Mouse (Mus musculus): ENCODE results near the gene Tmsb15l.

Tmsb15l gene

GRCm38 (mm10) chrX:136925863-136926262, 50.8 kb downstream of the Tmsb15l start:
- no peak for TF ChIP-seq GATA4 (IDR thresholded peaks at IDR 0.05; ENCODE audit: insufficient replicate concordance, low read length)

Data from liver, adult (tissue).